Comparison of ENCODE assay signal across 23 mouse cellular contexts in genomic region chr16:31015271-31015670, GRCm38 (mm10).
DNase-seq lines count a peak whose midpoint lies in the region; ATAC-seq and TF ChIP-seq lines count a peak whose summit lies in the region.
"Had no signal": no experiment of that assay in that cellular context is flagged by ENCODE, and none has a peak within 500 bp of the region (broad histone marks: within the 10 kb centered on the region; RNA-seq: fewer than 3 reads in every experiment).

No protein-coding gene starts in this region.

- peak; percentile 88 for DNase-seq in heart, adult 11 months
- DNase-seq in heart, adult 8-10 months (ENCODE audit: low spot score), result no peak
- DNase-seq in liver, adult 2 months (ENCODE audit: extremely low read depth, low read depth, low spot score), result peak; percentile 58
- peak; percentile 58 for DNase-seq in adipocyte (ENCODE audit: low spot score)
- no peak for DNase-seq in urinary bladder, postnatal 25 days (ENCODE audit: low spot score)
- DNase-seq in lung, postnatal 25 days (ENCODE audit: low spot score), result no peak
- DNase-seq: adrenal gland, adult 2 months; adrenal gland, adult 8-10 months; adrenal gland, postnatal 10 days; adrenal gland, postnatal 14 days; adrenal gland, postnatal 25 days; adrenal gland, postnatal 36 days; B cell, adult 2 months; cerebellum, adult 11 months; cerebellum, adult 11-12 months; cerebellum, adult 18-20 months had no signal

- TF ChIP-seq POLR2A in liver, adult 2 months (IDR thresholded peaks at IDR 0.05; ENCODE audit: extremely low read depth, insufficient read depth, low read length), result no peak

- TF ChIP-seq CTCF in liver, adult 2 months (IDR thresholded peaks at IDR 0.05; ENCODE audit: low read depth, low read length), result no peak

- H3K4me1 ChIP-seq in liver, adult 2 months (ENCODE audit: control insufficient read depth, insufficient read depth, low read length), result no peaks in the 10 kb centered on the region
- H3K4me1 ChIP-seq in liver, embryonic 12.5 days, result peaks cover 10% of the 10 kb centered on the region

- ATAC-seq in liver, embryonic 12.5 days, result no peak
- ATAC-seq in megakaryocyte-erythroid progenitor cell, adult 5-6 weeks (replicated peaks; ENCODE audit: low FRiP score, low TSS enrichment, poor library complexity, severe bottlenecking), result 0 out of 2 replicates have a peak, but pooled peaks have one; percentile 37
- ATAC-seq: activated CD4-positive, CD25-positive, alpha-beta regulatory T cell, adult 4 months; CD4-positive, CD25-positive, alpha-beta regulatory T cell, adult 4 months; Patski had no signal

- no peaks in the 10 kb centered on the region for H3K36me3 ChIP-seq in liver, adult 2 months (ENCODE audit: control insufficient read depth, insufficient read depth, low read length)
- no peaks in the 10 kb centered on the region for H3K36me3 ChIP-seq in liver, embryonic 12.5 days

- no peak overlapping the region for H3K27ac ChIP-seq in liver, adult 2 months (replicated peaks; ENCODE audit: insufficient read depth, low read depth, low read length)
- H3K27ac ChIP-seq in liver, embryonic 12.5 days, result no peak overlapping the region

- H3K9ac ChIP-seq in liver, adult 2 months (ENCODE audit: low read depth, low read length), result no peak overlapping the region
- H3K9ac ChIP-seq in liver, embryonic 12.5 days, result no peak overlapping the region

- WGBS in liver, adult 2 months, result 100% methylated on average over 1 of the region's 1 CpGs
- WGBS in liver, embryonic 12.5 days (ENCODE audit: insufficient replicate concordance), result 76% methylated on average over 1 of the region's 1 CpGs

- no peaks in the 10 kb centered on the region for H3K79me2 ChIP-seq in liver, adult 2 months (ENCODE audit: control insufficient read depth, insufficient read depth, low read length)

- no peaks in the 10 kb centered on the region for H3K27me3 ChIP-seq in liver, adult 2 months (ENCODE audit: control insufficient read depth, insufficient read depth, low read length)
- H3K27me3 ChIP-seq in liver, embryonic 12.5 days (replicated peaks), result no peaks in the 10 kb centered on the region
- H3K27me3 ChIP-seq: CH12.LX, Patski had no signal

- no peaks in the 10 kb centered on the region for H3K9me3 ChIP-seq in liver, embryonic 12.5 days (replicated peaks)
- H3K9me3 ChIP-seq: G1E had no signal

- no peak overlapping the region for H3K4me2 ChIP-seq in liver, embryonic 12.5 days

- no peak overlapping the region for H3K4me3 ChIP-seq in liver, adult 2 months (ENCODE audit: insufficient read depth, low read depth, low read length)
- H3K4me3 ChIP-seq in liver, embryonic 12.5 days, result no peak overlapping the region

Comparison
In these comparisons a context has a peak if more than half of its experiments do, and no peak if none do; other contexts are left out.
1. DNase-seq: peak in heart, adult 11 months (single experiment), liver, adult 2 months (single experiment) and adipocyte (single experiment); none in heart, adult 8-10 months (single experiment), urinary bladder, postnatal 25 days (single experiment) and lung, postnatal 25 days (single experiment).